Mouse (Mus musculus): Measurements from ENCODE around the gene Htt. TPM values are rescaled to one million over a fixed set of nuclear protein-coding genes. Genes with fewer than 3 reads are reported as not detected.
A peak's percentile ranks its signal among the peaks of the same experiment; 100 is the strongest.
"Not testable (repeated sequence)": the region's sequence is repeated elsewhere in the genome, so short reads cannot be mapped to it uniquely, and the experiment has no call there.

The Htt gene
- 10 to 100 TPM; 12.1 to 13.2 (median 12.4) TPM for total RNA-seq (2022)

- peak; percentile 97 for DNase-seq (ENCODE audit: low spot score)
Measured at GRCm38 (mm10) chr5:34761509-34761908, at the start of gene Htt. Htt (plus strand) TSS chr5:34761740.

GRCm38 (mm10) chr5:34714371-34714770 lies 47.2 kb upstream of the Htt start:
- DNase-seq (ENCODE audit: low spot score), result not testable (repeated sequence)

- DNase-seq (ENCODE audit: low spot score), result no peak
Measured at GRCm38 (mm10) chr5:34714816-34715215, 46.7 kb upstream of the Htt start.

- DNase-seq (ENCODE audit: low spot score), result no peak
Measured at GRCm38 (mm10) chr5:34729141-34729540, 32.4 kb upstream of the Htt start.

GRCm38 (mm10) chr5:34730255-34730654 lies 31.3 kb upstream of the Htt start:
- DNase-seq (ENCODE audit: low spot score), result no peak

- DNase-seq (ENCODE audit: low spot score), result no peak
Measured at GRCm38 (mm10) chr5:34751477-34751876, 10.1 kb upstream of the Htt start.

- DNase-seq (ENCODE audit: low spot score), result no peak
Measured at GRCm38 (mm10) chr5:34758762-34759161, 2.8 kb upstream of the Htt start.

GRCm38 (mm10) chr5:34760850-34761508 lies 561 bp upstream of the Htt start:
- no peak for DNase-seq (ENCODE audit: low spot score)

- no peak for DNase-seq (ENCODE audit: low spot score)
Measured at GRCm38 (mm10) chr5:34761934-34762611, 533 bp downstream of the Htt start.

GRCm38 (mm10) chr5:34771818-34772217 lies 10.3 kb downstream of the Htt start:
- no peak for DNase-seq (ENCODE audit: low spot score)

GRCm38 (mm10) chr5:34772696-34773245 lies 11.2 kb downstream of the Htt start:
- DNase-seq (ENCODE audit: low spot score), result no peak

- no peak for DNase-seq (ENCODE audit: low spot score)
Measured at GRCm38 (mm10) chr5:34773392-34773791, 11.9 kb downstream of the Htt start.

GRCm38 (mm10) chr5:34785027-34785426 lies 23.5 kb downstream of the Htt start:
- no peak for DNase-seq (ENCODE audit: low spot score)

- no peak for DNase-seq (ENCODE audit: low spot score)
Measured at GRCm38 (mm10) chr5:34791141-34791540, 29.6 kb downstream of the Htt start.

- no peak for DNase-seq (ENCODE audit: low spot score)
Measured at GRCm38 (mm10) chr5:34800292-34800953, 38.9 kb downstream of the Htt start.

- DNase-seq (ENCODE audit: low spot score), result no peak
Measured at GRCm38 (mm10) chr5:34806038-34806437, 44.5 kb downstream of the Htt start.

GRCm38 (mm10) chr5:34822431-34823149 lies 61.0 kb downstream of the Htt start:
- no peak for DNase-seq (ENCODE audit: low spot score)

GRCm38 (mm10) chr5:34854079-34854478 lies 92.5 kb downstream of the Htt start:
- DNase-seq (ENCODE audit: low spot score), result no peak

GRCm38 (mm10) chr5:34865367-34865766 lies 103.8 kb downstream of the Htt start:
- no peak for DNase-seq (ENCODE audit: low spot score)

- not testable (repeated sequence) for DNase-seq (ENCODE audit: low spot score)
Measured at GRCm38 (mm10) chr5:34880307-34880706, 118.8 kb downstream of the Htt start.

- DNase-seq (ENCODE audit: low spot score), result no peak
Measured at GRCm38 (mm10) chr5:34881023-34881422, 119.5 kb downstream of the Htt start.

GRCm38 (mm10) chr5:34885250-34885649 lies 123.7 kb downstream of the Htt start:
- no peak for DNase-seq (ENCODE audit: low spot score)
